Mouse (Mus musculus): ENCODE data around the gene Stx12.
A peak's percentile ranks its signal among the peaks of the same experiment; 100 is the strongest.

Gene Stx12

GRCm38 (mm10) chr4:132864856-132865255, 19.5 kb downstream of the Stx12 start:
- no peak for DNase-seq (ENCODE audit: low spot score)

- DNase-seq (ENCODE audit: low spot score), result no peak
These were observed 21.3 kb downstream of the Stx12 start for GRCm38 (mm10) chr4:132863012-132863411.

GRCm38 (mm10) chr4:132860880-132861279, 23.4 kb downstream of the Stx12 start:
- DNase-seq (ENCODE audit: low spot score), result no peak

GRCm38 (mm10) chr4:132843705-132844071, 40.6 kb downstream of the Stx12 start:
- DNase-seq (ENCODE audit: low spot score), result no peak

GRCm38 (mm10) chr4:132842970-132843704, 41.2 kb downstream of the Stx12 start, which contains the start of gene Ppp1r8:
Ppp1r8 (minus strand) TSS chr4:132843169.
- DNase-seq (ENCODE audit: low spot score), result peak; percentile 71

GRCm38 (mm10) chr4:132842281-132842906, 41.9 kb downstream of the Stx12 start:
- peak; percentile 12 for DNase-seq (ENCODE audit: low spot score)

- no peak for DNase-seq (ENCODE audit: low spot score)
These were observed 42.8 kb downstream of the Stx12 start for GRCm38 (mm10) chr4:132841493-132841892.

- DNase-seq (ENCODE audit: low spot score), result peak; percentile 56
These were observed 60.5 kb downstream of the Stx12 start for GRCm38 (mm10) chr4:132823614-132824366.

- DNase-seq (ENCODE audit: low spot score), result no peak
These were observed 65.9 kb downstream of the Stx12 start for GRCm38 (mm10) chr4:132818442-132818841.

GRCm38 (mm10) chr4:132816855-132817254, 67.5 kb downstream of the Stx12 start:
- no peak for DNase-seq (ENCODE audit: low spot score)

- DNase-seq (ENCODE audit: low spot score), result no peak
These were observed 67.9 kb downstream of the Stx12 start for GRCm38 (mm10) chr4:132816404-132816803.

GRCm38 (mm10) chr4:132809621-132810020, 74.7 kb downstream of the Stx12 start:
- DNase-seq (ENCODE audit: low spot score), result no peak

- no peak for DNase-seq (ENCODE audit: low spot score)
These were observed 76.3 kb downstream of the Stx12 start for GRCm38 (mm10) chr4:132807771-132808641.

GRCm38 (mm10) chr4:132806620-132807191, 77.6 kb downstream of the Stx12 start:
- DNase-seq (ENCODE audit: low spot score), result no peak

GRCm38 (mm10) chr4:132805599-132806197, 78.6 kb downstream of the Stx12 start:
- DNase-seq (ENCODE audit: low spot score), result no peak

- no peak for DNase-seq (ENCODE audit: low spot score)
These were observed 79.2 kb downstream of the Stx12 start for GRCm38 (mm10) chr4:132805146-132805545.

- DNase-seq (ENCODE audit: low spot score), result no peak
These were observed 80.0 kb downstream of the Stx12 start for GRCm38 (mm10) chr4:132804331-132804730.

- no peak for DNase-seq (ENCODE audit: low spot score)
These were observed 80.4 kb downstream of the Stx12 start for GRCm38 (mm10) chr4:132803876-132804275.
